Mouse (Mus musculus) hindbrain, embryonic 16.5 days (tissue): ENCODE data around the gene Csnk2a1. TPM values are rescaled to one million over a fixed set of nuclear protein-coding genes. Genes with fewer than 3 reads are reported as not detected.

Source experiments
- ATAC-seq: fragments of 200-750 bp; cut with Nextera tagmentation; 2 replicates; pipeline ENCODE4 v1.8.0; 2017; ENCODE audit warnings: moderate TSS enrichment, moderate library complexity
- H3K27ac ChIP-seq: fragments of 300-500 bp; sonication (generic); 2 replicates; pipeline ENCODE4 v1.5.1; 2014; ENCODE audit warnings: low read depth, mild to moderate bottlenecking, control low read depth, low read length, moderate library complexity
- H3K27me3 ChIP-seq: fragments of 300-500 bp; sonication (generic); replicated peaks from 2 replicates; pipeline ENCODE4 v1.6.1; 2014; ENCODE audit warnings: low read length; ENCODE audit not compliant: control insufficient read depth, insufficient read depth
- H3K36me3 ChIP-seq: fragments of 300-500 bp; sonication (generic); 2 replicates; pipeline ENCODE4 v1.6.1; 2014; ENCODE audit warnings: mild to moderate bottlenecking, low read length, moderate library complexity, mixed read lengths; ENCODE audit not compliant: control insufficient read depth, insufficient read depth
- H3K4me1 ChIP-seq: fragments of 300-500 bp; sonication (generic); 2 replicates; pipeline ENCODE4 v1.6.1; 2014; ENCODE audit warnings: low read depth, low read length; ENCODE audit not compliant: control insufficient read depth, insufficient read depth
- H3K4me2 ChIP-seq: fragments of 300-500 bp; sonication (generic); 2 replicates; pipeline ENCODE4 v1.6.1; 2014; ENCODE audit warnings: mild to moderate bottlenecking, low read length, control low read depth, moderate library complexity
- H3K4me3 ChIP-seq: fragments of 300-500 bp; sonication (generic); 2 replicates; pipeline ENCODE4 v1.5.1; 2014; ENCODE audit warnings: mild to moderate bottlenecking, low read length, control low read depth, moderate library complexity
- H3K9ac ChIP-seq: fragments of 300-500 bp; sonication (generic); 2 replicates; pipeline ENCODE4 v1.6.1; 2014; ENCODE audit warnings: low read depth, mild to moderate bottlenecking, control low read depth, low read length, moderate library complexity
- H3K9me3 ChIP-seq: fragments of 300-500 bp; sonication (generic); 2 replicates; pipeline ENCODE4 v1.6.1; 2014; ENCODE audit warnings: mild to moderate bottlenecking, low read length, moderate library complexity; ENCODE audit not compliant: control insufficient read depth
- WGBS: fragments of 180-500 bp; shearing (Covaris S2); extraction: QIAGEN DNeasy Blood & Tissue Kit; methylation state at CpG from one replicate; pipeline ENCODE4 v1.1.7; 2014; 5-methylcytosine and 5-hydroxymethylcytosine counted together
- polyA plus RNA-seq: library from polyadenylated mRNA; unstranded; fragments of >200 nt; fragmentation: Nextera tagmentation; extraction: Ambion mirVana; gene quantifications from 2 replicates; pipeline ENCODE4 v1.2.1, GENCODE M21; 2015

The Csnk2a1 gene
- polyA plus RNA-seq = 91.0 and 93.6 TPM in 2 replicates

DNA sequence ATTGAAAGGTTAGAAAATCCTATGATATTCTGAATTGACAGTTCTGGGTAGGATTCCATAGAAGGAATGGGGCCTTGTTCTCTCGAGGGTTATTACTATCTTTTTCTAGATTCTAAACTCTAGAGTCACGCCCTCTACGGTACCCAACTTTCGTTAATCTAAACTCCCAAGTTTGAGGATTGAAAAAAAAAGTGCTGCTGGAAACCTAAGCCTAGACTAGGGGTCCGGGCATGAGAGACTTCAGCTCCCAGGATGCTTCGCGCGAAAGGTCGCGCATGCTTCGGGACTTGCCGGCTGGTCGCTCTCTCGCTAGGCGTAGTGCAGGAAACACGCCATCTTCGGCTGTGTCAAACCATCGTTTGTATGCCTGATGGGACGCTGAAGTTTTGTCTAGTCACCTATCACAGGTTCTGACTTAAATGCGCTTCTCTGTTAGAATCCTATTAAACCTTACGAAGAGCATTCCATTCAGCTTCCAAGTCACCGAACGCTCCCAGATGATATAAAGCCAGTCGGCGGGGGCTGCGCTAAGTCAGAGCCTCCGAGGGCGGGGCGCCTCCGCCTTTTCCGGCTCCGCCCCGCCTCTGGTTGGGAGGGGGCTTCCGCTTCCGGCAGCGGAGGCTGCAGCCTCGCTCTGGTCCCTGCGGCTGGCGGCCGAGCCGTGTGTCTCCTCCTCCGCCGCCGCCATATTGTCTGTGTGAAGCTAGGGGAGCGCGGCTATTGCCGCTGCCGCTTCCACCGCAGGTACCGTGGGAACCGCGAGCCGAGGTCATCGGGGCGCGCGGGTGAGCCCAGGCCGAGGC is at the start of gene Csnk2a1:
Gene Csnk2a1, plus strand, starts transcription at position 592 of the 803 bp plus-strand sequence.
- peak within 1 kb of the TSS; percentile 61 for H3K4me2 ChIP-seq
- peak within 1 kb of the TSS; percentile 98 for H3K9ac ChIP-seq
- ATAC-seq = peak; percentile 96
- H3K9me3 ChIP-seq = no peaks in the 10 kb centered on the region
- peaks cover 13% of the 10 kb centered on the region for H3K4me1 ChIP-seq
- H3K27me3 ChIP-seq = no peaks in the 10 kb centered on the region
- peak within 1 kb of the TSS; percentile 95 for H3K4me3 ChIP-seq
- no peaks in the 10 kb centered on the region for H3K36me3 ChIP-seq
- WGBS = under 1% methylated on average over 48 of the region's 58 CpGs
- peak within 1 kb of the TSS; percentile 98 for H3K27ac ChIP-seq

DNA sequence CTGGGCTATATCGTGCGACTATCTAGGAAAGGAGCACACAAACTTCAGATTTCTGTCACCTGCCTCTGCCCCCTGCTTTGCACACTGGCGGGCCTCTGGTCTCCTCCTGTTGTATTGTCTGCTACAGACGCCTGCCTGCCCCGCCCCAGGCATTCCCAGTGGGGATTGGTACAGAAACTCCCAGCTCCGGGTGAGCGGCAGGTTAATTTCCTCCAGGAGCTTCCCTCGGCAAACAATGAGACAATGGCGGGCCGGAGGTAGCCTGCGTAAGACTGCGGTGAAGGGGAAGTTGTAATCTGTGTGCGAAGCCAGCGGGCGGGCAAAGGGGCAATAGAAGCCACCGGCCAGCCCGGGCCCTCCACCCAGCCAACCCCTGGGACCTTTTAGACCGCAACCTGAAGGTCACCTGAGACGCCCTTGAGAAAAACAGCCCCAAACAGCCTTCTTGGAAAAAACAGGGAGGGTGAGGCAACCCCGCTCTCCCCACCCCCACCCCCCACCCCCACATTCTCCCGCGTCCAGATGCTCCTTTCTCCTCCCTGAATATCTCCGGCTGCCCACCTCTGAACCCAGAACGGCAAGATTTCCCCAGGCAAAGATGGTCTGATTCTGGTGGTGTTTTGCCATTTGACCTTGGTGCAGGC is 49.4 kb upstream of the Csnk2a1 start:
- Histone ChIP-seq H3K9ac (no peak overlapping the region), H3K36me3 (no peaks in the 10 kb centered on the region)
- 12% methylated on average over 24 of the region's 24 CpGs for WGBS

DNA sequence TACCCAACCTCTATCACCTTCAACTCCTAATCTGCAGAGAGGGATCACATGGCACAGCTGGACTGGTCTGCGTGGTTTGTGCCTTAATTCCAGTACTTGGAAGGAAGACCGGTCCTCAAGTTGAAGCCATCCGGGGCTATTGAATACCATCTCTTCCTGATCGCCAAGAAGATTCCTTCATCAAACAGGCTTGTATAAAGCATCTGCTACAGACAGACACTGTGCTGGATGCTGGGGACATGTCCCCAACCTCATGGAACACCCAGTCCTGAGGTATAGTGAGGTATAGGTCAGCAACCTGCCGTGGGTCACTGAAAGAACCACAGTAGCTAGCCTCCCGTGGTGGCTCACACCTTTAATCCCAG is 48.9 kb upstream of the Csnk2a1 start:
- Histone ChIP-seq H3K4me3 (no peak overlapping the region), H3K9ac (no peak overlapping the region), H3K36me3 (no peaks in the 10 kb centered on the region), H3K4me2 (no peak overlapping the region), H3K9me3 (no peaks in the 10 kb centered on the region), H3K27me3 (no peaks in the 10 kb centered on the region), H3K27ac (no peak overlapping the region), H3K4me1 (peaks cover 2% of the 10 kb centered on the region; the same call in 1 of the 2 replicates)
- ATAC-seq = no peak
- 81% methylated on average over 6 of the region's 6 CpGs for WGBS

More for the DNA sequence above, 49.4 kb upstream of the Csnk2a1 start:
- Histone ChIP-seq H3K27me3 (no peaks in the 10 kb centered on the region), H3K9me3 (no peaks in the 10 kb centered on the region), H3K4me2 (peak overlapping the region; percentile 39), H3K27ac (no peak overlapping the region), H3K4me1 (peaks cover 2% of the 10 kb centered on the region; the same call in 1 of the 2 replicates), H3K4me3 (no peak overlapping the region)
- ATAC-seq = peak; percentile 45; the same call in 1 of the 2 replicates

DNA sequence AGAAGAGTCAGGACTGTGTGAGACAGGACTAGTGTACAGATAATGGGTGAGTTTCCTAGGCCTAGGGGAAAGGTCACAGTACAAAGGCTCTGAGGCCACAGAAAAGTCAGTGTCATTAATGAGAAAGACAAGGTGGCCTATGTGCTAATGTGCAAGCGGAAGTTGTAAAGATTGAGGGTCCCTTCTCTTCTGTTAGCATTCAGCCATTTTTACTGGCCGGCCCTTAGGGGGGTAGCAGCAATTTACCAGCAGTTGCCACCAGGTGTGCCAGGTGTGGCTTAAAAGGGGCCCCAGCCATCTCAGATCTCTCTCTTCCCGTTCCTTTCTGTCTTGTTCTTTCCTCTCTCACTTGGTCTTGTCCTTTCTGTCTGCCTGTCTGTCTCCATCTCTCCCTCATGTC is 48.3 kb upstream of the Csnk2a1 start:
- no peak for ATAC-seq
- no peak overlapping the region for H3K27ac ChIP-seq
- H3K4me1 ChIP-seq = peaks cover 2% of the 10 kb centered on the region; the same call in 1 of the 2 replicates
- WGBS = 85% methylated on average over 3 of the region's 3 CpGs
- H3K4me3 ChIP-seq = no peak overlapping the region
- H3K9ac ChIP-seq = no peak overlapping the region
- H3K36me3 ChIP-seq = no peaks in the 10 kb centered on the region
- H3K4me2 ChIP-seq = no peak overlapping the region
- H3K27me3 ChIP-seq = no peaks in the 10 kb centered on the region
- no peaks in the 10 kb centered on the region for H3K9me3 ChIP-seq

DNA sequence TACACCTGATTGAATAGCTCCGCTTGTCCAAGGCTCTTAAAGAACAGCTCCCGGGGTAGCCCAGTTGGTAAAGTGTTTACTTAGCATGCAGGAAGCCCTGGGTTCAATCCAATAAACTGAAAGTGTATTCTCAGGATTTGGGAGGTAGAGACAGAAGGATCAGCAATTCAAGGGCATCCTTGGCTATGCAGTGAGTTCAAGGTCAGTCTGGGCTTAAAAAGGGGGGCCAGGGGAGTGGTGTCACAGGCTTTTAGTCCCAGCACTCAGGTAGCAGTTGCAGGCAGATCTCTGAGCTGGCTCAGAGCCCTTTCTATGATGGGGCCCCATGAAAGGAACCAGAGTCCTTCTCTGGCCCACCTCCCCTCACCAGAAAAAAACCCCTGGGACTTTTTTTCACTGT is 47.3 kb upstream of the Csnk2a1 start:
- no peak for ATAC-seq
- Histone ChIP-seq H3K27ac (no peak overlapping the region), H3K9me3 (no peaks in the 10 kb centered on the region), H3K27me3 (no peaks in the 10 kb centered on the region), H3K4me1 (peaks cover 2% of the 10 kb centered on the region; the same call in 1 of the 2 replicates), H3K4me2 (no peak overlapping the region), H3K36me3 (no peaks in the 10 kb centered on the region), H3K4me3 (no peak overlapping the region), H3K9ac (no peak overlapping the region)
- WGBS = 85% methylated on average over 2 of the region's 2 CpGs

DNA sequence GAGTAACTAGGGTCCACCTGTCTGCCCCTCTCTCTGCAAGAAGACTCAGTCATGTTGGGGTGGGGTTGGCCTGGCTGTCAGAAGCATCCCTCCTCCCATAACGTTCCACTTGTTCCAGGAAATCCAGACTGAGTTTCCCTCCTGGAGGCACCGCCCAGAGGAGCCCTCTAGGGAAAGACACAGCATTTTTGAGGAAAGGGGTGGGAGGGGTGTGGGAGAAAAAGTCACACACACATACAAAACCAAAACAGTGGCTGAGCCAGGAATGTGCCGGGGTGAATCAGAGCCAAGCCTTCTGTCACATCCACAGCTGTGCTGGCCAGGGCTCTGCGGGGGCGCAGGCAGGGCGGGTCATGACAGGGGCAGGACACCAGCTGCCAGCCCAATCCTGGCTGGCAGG is 46.3 kb upstream of the Csnk2a1 start:
- WGBS = 55% methylated on average over 6 of the region's 6 CpGs
- ATAC-seq = peak; percentile 42; the same call in 1 of the 2 replicates
- no peak overlapping the region for H3K9ac ChIP-seq
- no peaks in the 10 kb centered on the region for H3K9me3 ChIP-seq
- H3K4me3 ChIP-seq = no peak overlapping the region
- no peak overlapping the region for H3K27ac ChIP-seq
- H3K27me3 ChIP-seq = no peaks in the 10 kb centered on the region
- H3K4me1 ChIP-seq = peaks cover 2% of the 10 kb centered on the region; the same call in 1 of the 2 replicates
- H3K4me2 ChIP-seq = no peak overlapping the region
- H3K36me3 ChIP-seq = no peaks in the 10 kb centered on the region

DNA sequence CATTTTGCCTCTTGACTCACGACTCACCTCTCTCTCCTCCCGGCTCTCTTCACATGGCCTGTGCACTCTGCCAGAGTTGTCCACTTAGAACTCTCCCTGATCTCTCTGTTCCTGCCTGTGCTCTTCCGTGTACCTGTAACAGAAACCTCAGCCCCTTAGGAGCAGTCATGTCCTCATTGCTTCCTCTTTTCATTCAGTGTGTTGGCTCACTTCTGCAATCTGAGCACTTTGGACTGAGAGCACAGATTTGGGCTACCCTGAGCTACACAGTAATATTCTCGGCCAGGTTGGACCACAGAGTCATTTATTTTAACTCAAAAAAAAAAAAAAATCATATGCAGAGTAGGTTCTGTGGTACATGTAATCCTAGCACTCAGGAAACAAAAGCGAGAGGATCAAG is 39.5 kb upstream of the Csnk2a1 start:
- no peaks in the 10 kb centered on the region for H3K4me1 ChIP-seq
- no peaks in the 10 kb centered on the region for H3K36me3 ChIP-seq
- H3K27me3 ChIP-seq = no peaks in the 10 kb centered on the region
- ATAC-seq = no peak
- H3K4me2 ChIP-seq = no peak overlapping the region
- H3K4me3 ChIP-seq = no peak overlapping the region
- H3K9ac ChIP-seq = no peak overlapping the region
- no peaks in the 10 kb centered on the region for H3K9me3 ChIP-seq
- 88% methylated on average over 5 of the region's 5 CpGs for WGBS
- H3K27ac ChIP-seq = no peak overlapping the region

DNA sequence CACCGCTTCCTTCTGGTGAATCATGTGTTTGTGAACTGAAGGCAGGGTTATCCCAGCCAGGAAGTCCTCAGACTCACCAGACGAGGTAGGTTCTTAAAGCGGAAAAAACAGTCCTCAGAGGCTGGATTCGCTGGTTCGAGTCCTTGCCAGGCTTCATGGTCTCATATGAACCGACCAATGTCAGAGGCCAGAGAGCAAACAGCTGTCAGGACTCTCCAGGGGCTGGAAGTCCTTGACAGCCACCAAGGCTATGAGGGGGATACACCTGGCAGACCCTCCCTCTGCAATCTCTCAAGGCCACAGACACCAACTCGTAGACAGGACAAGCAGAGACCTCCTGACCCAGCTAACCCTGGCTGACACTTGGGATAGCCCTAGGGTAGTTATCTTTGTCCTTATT is 37.4 kb upstream of the Csnk2a1 start:
- 79% methylated on average over 7 of the region's 7 CpGs for WGBS
- ATAC-seq = no peak
- no peak overlapping the region for H3K4me3 ChIP-seq

DNA sequence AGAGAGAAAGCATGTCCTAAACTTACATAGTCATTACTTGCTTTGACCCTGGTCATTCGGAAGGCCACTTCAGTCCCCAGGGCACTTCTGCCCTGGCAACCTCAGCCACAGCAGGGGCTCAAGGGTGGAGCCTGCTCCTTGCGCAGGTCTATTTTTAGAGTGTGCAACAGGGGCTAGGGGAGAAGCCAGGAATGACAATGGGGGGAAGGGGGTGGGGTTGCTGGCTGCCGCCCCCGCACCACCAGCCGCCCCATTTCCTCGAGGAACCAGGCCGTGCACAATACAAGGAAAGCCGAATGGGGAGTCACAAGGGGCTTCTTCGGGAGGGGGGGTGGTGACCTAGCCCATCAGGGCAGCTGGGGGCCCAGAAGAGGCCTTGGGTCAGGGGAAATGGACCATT is 37.0 kb upstream of the Csnk2a1 start:
- 61% methylated on average over 9 of the region's 9 CpGs for WGBS
- no peak for ATAC-seq

More for the DNA sequence above, 37.4 kb upstream of the Csnk2a1 start:
- Histone ChIP-seq H3K9me3 (no peaks in the 10 kb centered on the region), H3K4me1 (no peaks in the 10 kb centered on the region), H3K27me3 (no peaks in the 10 kb centered on the region), H3K27ac (no peak overlapping the region), H3K36me3 (no peaks in the 10 kb centered on the region), H3K9ac (no peak overlapping the region), H3K4me2 (no peak overlapping the region)

More for the DNA sequence above, 37.0 kb upstream of the Csnk2a1 start:
- Histone ChIP-seq H3K4me1 (no peaks in the 10 kb centered on the region), H3K27ac (no peak overlapping the region), H3K9me3 (no peaks in the 10 kb centered on the region), H3K27me3 (no peaks in the 10 kb centered on the region), H3K9ac (no peak overlapping the region), H3K4me3 (no peak overlapping the region), H3K36me3 (no peaks in the 10 kb centered on the region), H3K4me2 (no peak overlapping the region)
